ENCODE assay signal across 8 mouse cellular contexts in the genomic region with DNA sequence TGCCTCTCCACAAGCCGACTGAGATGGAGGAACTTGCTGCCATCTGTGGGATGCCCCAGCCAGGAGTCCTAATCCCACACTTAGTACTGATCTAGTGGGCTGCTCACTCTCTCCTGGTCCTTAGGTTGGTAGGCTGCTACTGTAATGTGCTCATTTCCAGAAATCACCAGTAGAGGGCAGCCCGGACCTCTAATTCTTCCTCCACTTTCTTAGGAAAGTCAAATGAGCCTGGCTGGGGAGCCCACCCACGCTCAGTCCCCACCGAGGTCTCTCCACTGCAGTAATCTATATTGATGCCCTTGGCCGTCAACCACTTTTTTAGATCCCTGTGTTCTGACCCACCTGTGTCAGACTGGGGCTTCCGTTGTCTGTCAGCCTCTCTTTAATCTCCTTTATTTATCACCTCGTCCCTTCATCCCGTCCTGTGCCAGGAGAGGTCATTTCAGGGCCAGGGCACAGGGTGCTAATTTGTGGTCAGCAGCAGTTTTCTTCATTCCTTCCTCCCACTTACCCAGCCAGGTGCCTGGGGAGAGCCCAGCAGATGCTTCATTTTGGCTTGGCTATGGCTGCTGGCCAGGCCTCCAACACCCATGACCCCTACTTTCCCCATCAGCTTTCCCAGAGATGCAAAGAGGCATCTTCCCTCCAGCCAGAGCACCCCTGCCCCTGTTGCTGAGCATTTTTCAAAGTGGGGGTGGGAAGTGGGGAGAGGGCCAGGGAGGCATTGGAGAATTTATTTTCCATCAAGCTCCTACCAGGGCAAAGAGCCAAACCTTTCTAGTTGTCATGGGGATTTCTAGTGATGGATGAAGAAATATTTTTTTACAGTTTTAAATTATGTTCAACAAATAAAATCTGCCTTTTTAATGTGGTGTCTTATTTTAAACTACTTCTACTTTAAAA. TPM values are rescaled to one million over a fixed set of nuclear protein-coding genes. Genes with fewer than 3 reads are reported as not detected.
DNase-seq lines count a peak whose midpoint lies in the region; ATAC-seq lines count a peak whose summit lies in the region.

No protein-coding gene starts in this region.

- H3K9ac ChIP-seq in midbrain, embryonic 12.5 days (replicated peaks): no peak overlapping the region

- peaks cover 16% of the 10 kb centered on the region for H3K36me3 ChIP-seq in midbrain, embryonic 12.5 days
- peaks cover 2% of the 10 kb centered on the region; the same call in 1 of the 2 replicates for H3K36me3 ChIP-seq in splenic B cell, adult 2 months (ENCODE audit: control insufficient read depth, insufficient read depth, low read length, poor library complexity, severe bottlenecking)

- 34% methylated on average over 8 of the region's 8 CpGs for WGBS in midbrain, embryonic 12.5 days

- peak; percentile 45 to 75 for DNase-seq in spleen, postnatal 10 days (ENCODE audit: low spot score in 2 of 2)
- no peak for DNase-seq in spleen, postnatal 36 days (ENCODE audit: low spot score in 2 of 2)
- peak; percentile 65 to 80 for DNase-seq in cerebellum, postnatal 25 days
- peak; percentile 78 to 84 for DNase-seq in frontal cortex, postnatal 25 days (ENCODE audit: low spot score in 2 of 2)
- DNase-seq in left cerebral cortex, postnatal 25 days (ENCODE audit: low spot score in 2 of 2): peak; percentile 79 to 85
- DNase-seq in splenic B cell, adult 2 months (ENCODE audit: low read depth, low spot score): peak; percentile 71

- peak; percentile 30 for ATAC-seq in inflammation-experienced regulatory T-cells, adult 6 months
- ATAC-seq in midbrain, embryonic 12.5 days (ENCODE audit: low FRiP score, low read depth): peak; percentile 38; the same call in 1 of the 2 replicates

- peaks cover 18% of the 10 kb centered on the region for H3K4me1 ChIP-seq in midbrain, embryonic 12.5 days

- no peak overlapping the region for H3K4me2 ChIP-seq in midbrain, embryonic 12.5 days (replicated peaks)

- H3K27ac ChIP-seq in midbrain, embryonic 12.5 days (replicated peaks): no peak overlapping the region

- intact Hi-C loops in left cerebral cortex, postnatal 25 days (cut with DNase I): loop anchor here (10.0 kb wide), 1 partner anchor 258 kb away; no protein-coding TSS in a partner anchor

- H3K4me3 ChIP-seq in midbrain, embryonic 12.5 days: no peak overlapping the region

- H3K9me3 ChIP-seq in midbrain, embryonic 12.5 days: no peaks in the 10 kb centered on the region

- H3K27me3 ChIP-seq in midbrain, embryonic 12.5 days: peaks cover 31% of the 10 kb centered on the region
- peaks cover under 1% of the 10 kb centered on the region; the same call in 1 of the 2 replicates for H3K27me3 ChIP-seq in splenic B cell, adult 2 months (ENCODE audit: control insufficient read depth, insufficient read depth, low read length, poor library complexity, severe bottlenecking)

RNA-seq across cellular contexts. Expression of gene Mmp15, which starts 5.2 kb away (rescaled TPM):
- 1 to 10 TPM in 1 of 3 experiments, under 1 TPM in 2; 0.53 to 1.3 (median 0.63) TPM for polyA plus RNA-seq in inflammation-experienced regulatory T-cells, adult 6 months (2017; shearing (Covaris generic))
- total RNA-seq in left cerebral cortex, postnatal 25 days (2021): 10 to 100 TPM; 20.9 TPM
- polyA plus RNA-seq in midbrain, embryonic 12.5 days (2016; fragmentation: Nextera tagmentation; extraction: Ambion mirVana): 23.5 and 27.1 TPM in 2 replicates

RNA-seq across cellular contexts. Expression of gene Usb1, which starts 14.8 kb away (rescaled TPM):
- 10 to 100 TPM; 59.7 to 62.9 (median 59.7) TPM for polyA plus RNA-seq in inflammation-experienced regulatory T-cells, adult 6 months (2017; shearing (Covaris generic))
- total RNA-seq in left cerebral cortex, postnatal 25 days (2021): 10 to 100 TPM; 13.5 to 14.0 TPM
- 33.9 and 37.1 TPM in 2 replicates for polyA plus RNA-seq in midbrain, embryonic 12.5 days (2016; fragmentation: Nextera tagmentation; extraction: Ambion mirVana)

RNA-seq across cellular contexts. Expression of gene Zfp319, which starts 15.1 kb away (rescaled TPM):
- 1 to 10 TPM; 3.1 to 4.2 (median 3.6) TPM for polyA plus RNA-seq in inflammation-experienced regulatory T-cells, adult 6 months (2017; shearing (Covaris generic))
- total RNA-seq in left cerebral cortex, postnatal 25 days (2021): 10 to 100 TPM; 15.0 to 17.5 TPM
- 19.1 and 20.6 TPM in 2 replicates for polyA plus RNA-seq in midbrain, embryonic 12.5 days (2016; fragmentation: Nextera tagmentation; extraction: Ambion mirVana)

RNA-seq across cellular contexts. Expression of gene Tepp, which starts 36.5 kb away (rescaled TPM):
- not detected for polyA plus RNA-seq in inflammation-experienced regulatory T-cells, adult 6 months (2017; shearing (Covaris generic))
- total RNA-seq in left cerebral cortex, postnatal 25 days (2021): not detected
- polyA plus RNA-seq in midbrain, embryonic 12.5 days (2016; fragmentation: Nextera tagmentation; extraction: Ambion mirVana): not detected in 2 replicates

RNA-seq across cellular contexts. Expression of gene Cngb1, which starts 40.5 kb away (rescaled TPM):
- polyA plus RNA-seq in inflammation-experienced regulatory T-cells, adult 6 months (2017; shearing (Covaris generic)): under 1 TPM in 1 of 3 experiments, not detected in 2; 0.32 TPM
- total RNA-seq in left cerebral cortex, postnatal 25 days (2021): under 1 TPM; 0.48 to 0.53 TPM
- 0.05 and 0.13 TPM in 2 replicates for polyA plus RNA-seq in midbrain, embryonic 12.5 days (2016; fragmentation: Nextera tagmentation; extraction: Ambion mirVana)

Comparison
In these comparisons a context has a peak if more than half of its experiments do, and no peak if none do; other contexts are left out.
1. DNase-seq: peak in spleen, postnatal 10 days (2 of 2), cerebellum, postnatal 25 days (2 of 2), frontal cortex, postnatal 25 days (2 of 2), left cerebral cortex, postnatal 25 days (2 of 2) and splenic B cell, adult 2 months (single experiment); none in spleen, postnatal 36 days (0 of 2).
2. RNA of gene Mmp15, which starts 5.2 kb away (polyA plus RNA-seq): 23.5 to 27.1 TPM in midbrain, embryonic 12.5 days; 0.53 to 1.3 TPM in inflammation-experienced regulatory T-cells, adult 6 months; every median in the first group is over 10 times any median in the second.